Mouse (Mus musculus) right cerebral cortex, adult 2 months (tissue): ENCODE measurements around the gene Ggcx.
A peak's percentile ranks its signal among the peaks of the same experiment; 100 is the strongest.

ENCODE experiments used
- DNase-seq, 2 experiments: peaks; one replicate each; pipeline ENCODE4 v3.0.0; 2021 to 2022; ENCODE audit warnings: low spot score in 2 of 2

Ggcx gene

DNA sequence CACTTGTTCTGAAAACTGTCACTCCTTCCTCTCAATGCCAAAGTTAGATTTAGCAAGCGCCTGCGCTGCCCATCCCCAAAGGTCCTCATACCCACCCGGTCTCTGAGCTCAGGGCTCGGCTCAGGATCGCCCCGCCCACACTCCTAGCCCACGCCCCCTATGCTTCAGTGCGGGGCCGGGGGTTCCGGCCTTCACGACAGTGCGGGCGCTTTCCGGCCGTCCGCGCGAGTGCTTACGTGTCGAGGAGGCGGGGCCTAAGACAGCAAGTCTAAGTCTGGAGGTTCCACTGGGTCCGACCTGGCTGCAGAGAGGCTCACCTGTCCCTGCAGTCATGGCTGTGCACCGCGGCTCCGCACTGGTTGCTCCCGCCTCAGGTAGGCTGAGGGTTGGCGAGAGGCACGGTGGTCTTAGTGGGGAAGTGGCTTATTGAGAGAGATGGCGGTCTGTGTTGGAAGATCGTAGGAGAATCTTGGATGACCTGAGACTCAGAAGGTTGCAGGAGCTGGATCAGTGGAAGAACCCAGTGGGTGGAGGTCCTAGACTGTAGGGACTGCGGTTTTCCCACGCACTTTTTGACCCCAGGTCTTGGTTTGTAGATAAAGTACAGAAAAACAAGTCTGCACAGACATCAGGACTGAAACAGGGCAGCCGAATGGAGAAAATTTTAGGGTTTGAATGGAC is at the start of gene Ggcx:
Gene Ggcx, plus strand, starts transcription at position 233 of the 681 bp plus-strand sequence.
- peak; percentile 90 to 94 for DNase-seq

- no peak for DNase-seq
These were observed 49.1 kb upstream of the Ggcx start for GRCm38 (mm10) chr6:72364985-72365384.

DNA sequence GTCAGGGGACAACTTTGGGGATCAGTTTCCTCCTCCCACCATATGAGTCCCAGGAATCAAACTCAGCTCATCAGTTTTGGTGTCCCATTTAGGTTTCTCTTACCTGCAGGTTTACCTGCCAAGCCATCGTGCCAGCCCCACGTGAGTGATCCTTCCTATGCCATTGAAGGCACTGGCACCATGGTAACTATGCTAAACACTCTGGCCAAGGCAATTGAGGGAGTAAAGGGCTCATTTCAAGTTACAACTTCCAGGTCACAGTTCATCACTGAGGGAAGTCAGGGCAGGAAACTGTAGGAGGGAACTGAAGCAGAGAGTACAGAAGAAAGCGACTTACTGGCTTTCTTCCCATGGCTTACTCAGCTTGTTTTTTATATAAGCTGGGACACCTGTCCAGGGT is 47.8 kb upstream of the Ggcx start:
- DNase-seq: no peak

DNA sequence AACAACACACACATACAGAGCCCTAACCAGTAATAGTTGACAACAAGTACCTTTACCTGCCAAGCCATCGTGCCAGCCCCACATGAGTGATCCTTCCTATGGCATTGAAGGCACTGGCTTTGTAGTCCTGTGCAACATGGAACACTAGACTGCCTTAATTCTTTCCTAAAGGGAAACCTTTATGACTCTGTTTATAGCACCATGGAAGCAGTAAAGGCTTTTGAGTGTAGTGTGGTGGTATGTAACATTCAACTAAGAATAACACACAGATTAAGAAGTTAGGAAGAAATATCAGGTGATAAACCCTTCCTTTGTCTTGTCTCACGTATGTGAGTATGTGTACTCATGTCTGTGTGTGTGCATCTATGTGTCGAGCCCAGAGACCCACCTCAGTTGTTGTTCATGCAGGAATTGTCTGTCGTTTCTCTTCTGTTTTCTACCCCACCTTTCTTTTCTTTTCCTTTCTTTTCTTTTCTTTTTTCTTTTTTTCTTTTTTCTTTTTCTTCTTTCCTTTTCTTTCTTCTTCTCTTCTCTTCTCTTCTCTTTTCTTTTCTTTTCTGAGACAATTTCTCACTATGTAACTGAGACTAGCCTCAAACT is 47.2 kb upstream of the Ggcx start, which contains the start of gene Rnf181:
Gene Rnf181, minus strand, starts transcription at position 113 of the 600 bp plus-strand sequence.
- no peak for DNase-seq

DNA sequence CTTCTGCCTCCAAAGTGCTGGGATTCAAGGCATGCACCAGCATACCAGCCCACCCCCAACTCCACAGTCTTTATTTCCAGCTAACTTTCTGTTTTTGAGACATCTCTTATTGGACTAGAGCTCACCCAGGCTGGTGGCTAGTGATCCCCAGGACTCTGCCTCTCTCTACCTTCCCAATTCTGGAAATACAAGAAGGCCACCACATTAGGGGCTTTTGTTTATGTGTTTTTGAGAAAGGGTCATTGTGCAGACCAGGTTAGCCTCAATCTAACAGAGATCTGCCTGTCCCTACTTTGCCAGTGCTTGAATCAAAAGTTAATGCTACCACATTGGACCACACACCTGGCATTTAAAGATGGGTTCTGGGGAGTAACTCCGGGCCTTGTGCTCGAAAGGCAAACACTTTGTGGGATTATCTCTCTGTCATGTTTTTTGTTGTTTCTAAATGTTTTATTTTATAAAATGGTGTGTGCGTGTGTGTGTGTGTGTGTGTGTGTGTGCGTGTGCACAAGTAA is 46.6 kb upstream of the Ggcx start:
- no peak for DNase-seq

DNA sequence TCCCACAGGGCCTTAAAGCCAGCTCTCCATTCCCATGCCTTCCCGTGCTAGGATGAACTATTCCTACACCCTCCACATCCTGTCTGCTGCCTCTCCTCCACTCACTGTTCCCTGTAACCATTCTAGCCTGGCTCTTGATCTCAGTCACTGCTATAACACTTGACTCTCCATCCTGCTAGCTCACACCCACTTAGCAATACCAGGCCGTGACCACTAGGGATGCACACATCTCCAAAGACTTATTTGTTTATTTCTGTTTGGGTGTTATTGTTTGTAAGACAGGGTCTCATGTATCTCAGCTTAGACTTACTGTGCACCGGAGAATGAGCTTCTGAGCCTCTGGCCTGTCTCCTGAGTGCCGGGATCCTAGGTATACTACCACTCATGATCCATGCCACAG is 44.6 kb upstream of the Ggcx start:
- DNase-seq: no peak

DNA sequence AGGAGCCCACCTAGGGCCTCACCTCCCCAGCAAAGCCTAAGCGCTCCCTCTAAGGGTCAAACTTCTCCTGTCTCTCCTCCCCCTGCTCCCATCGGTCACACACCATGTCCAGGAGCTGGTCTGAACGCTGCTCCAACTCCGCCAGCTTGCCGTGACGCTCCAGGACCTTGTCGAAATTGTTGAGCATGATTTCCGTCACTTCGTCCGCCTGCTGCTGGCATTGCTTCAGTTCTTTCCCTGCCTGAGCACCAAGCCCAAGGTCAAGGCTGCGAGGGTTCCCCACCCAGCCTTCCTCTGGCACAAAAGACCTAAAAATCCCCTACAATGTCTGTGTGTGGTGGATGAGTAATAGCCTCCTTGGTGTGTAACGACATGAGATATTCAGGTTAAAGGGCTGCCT is 44.0 kb upstream of the Ggcx start:
- DNase-seq: no peak

GRCm38 (mm10) chr6:72371147-72371546 is 43.0 kb upstream of the Ggcx start:
- peak; percentile 61 to 68 for DNase-seq

- no peak for DNase-seq
These were observed 42.5 kb upstream of the Ggcx start for GRCm38 (mm10) chr6:72371571-72371970.

DNA sequence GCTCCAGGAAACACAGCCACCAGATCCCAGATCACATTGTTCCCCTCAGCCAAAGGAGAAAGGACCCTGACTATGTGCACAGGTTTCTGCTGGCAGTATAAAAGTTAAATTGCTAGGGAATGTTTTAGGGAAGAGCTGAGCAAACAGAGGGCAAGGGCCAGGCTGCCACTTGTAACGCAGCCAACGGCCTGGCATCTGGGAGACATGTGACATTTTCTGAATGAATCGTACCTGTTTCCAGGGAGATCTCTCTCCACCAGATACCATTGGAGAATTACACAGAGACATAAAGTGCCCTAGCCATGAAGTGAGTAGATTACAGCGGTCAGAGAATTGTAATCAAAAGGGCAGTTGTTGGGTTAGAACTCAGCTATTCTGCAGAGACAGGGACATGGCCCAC is 40.9 kb upstream of the Ggcx start:
- no peak for DNase-seq

GRCm38 (mm10) chr6:72374206-72374605 is 39.9 kb upstream of the Ggcx start:
- DNase-seq: no peak

DNA sequence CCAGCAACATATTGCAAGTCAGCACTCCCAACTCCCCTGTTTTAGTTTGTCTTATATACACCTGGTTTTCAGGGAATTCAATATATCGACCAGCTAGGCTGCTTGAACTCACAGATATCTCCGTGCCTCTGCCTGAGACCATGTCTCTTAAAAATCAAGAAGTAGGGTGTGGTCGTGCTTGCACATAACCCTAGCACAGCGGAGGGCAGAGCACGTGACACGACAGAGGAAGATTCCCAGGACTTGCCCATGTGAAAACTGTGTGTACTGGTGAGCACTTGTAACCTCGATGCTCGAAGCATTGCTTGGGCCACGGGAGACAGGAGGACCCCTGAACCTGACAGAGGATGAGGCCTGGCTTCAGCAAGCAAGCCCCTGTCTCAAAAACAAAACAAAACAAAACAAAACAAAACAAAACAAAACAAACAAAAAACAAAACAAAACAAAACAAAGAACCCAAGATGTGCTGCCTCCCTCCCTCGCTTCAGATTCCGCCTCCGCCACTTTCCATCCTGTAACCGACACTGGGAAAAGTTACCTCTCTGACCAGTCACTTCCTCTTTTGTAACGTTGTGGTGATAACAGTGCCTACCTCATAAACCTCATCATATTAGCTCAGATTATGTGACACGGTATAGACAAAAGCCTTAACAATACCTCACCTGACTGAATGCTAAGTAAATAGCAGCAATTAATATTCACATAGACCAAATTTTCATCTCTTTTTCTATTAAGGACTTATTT is 39.1 kb upstream of the Ggcx start:
- DNase-seq: no peak

- no peak for DNase-seq
These were observed 35.4 kb upstream of the Ggcx start for GRCm38 (mm10) chr6:72378510-72379234.

GRCm38 (mm10) chr6:72379377-72380130 is 34.6 kb upstream of the Ggcx start:
- DNase-seq: no peak

GRCm38 (mm10) chr6:72380131-72380770 is 33.9 kb upstream of the Ggcx start, which contains the start of gene Vamp5:
Gene Vamp5 (minus strand): TSS chr6:72380468.
- peak in 1 of 2 experiments; percentile 11 for DNase-seq

DNA sequence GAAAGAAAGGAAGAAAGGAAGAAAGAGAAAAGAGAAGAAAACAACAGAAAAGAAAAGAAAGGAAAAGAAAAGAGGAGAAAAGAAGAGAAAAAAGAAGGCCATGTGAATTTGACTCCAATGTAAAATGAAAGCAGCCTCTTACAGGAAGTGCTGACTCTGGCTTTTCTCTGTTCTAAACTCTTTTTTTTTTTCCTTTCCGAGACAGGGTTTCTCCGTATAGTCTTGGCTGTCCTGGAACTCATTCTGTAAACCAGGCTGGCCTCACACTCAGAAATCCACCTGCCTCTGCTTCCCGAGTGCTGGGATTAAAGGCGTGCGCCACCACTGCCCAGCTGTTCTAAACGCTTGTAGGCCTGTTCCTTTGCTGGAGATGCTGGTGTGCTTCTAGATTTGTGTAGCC is 31.6 kb upstream of the Ggcx start:
- DNase-seq: no peak

GRCm38 (mm10) chr6:72383142-72383820 is 30.8 kb upstream of the Ggcx start:
- no peak for DNase-seq

DNA sequence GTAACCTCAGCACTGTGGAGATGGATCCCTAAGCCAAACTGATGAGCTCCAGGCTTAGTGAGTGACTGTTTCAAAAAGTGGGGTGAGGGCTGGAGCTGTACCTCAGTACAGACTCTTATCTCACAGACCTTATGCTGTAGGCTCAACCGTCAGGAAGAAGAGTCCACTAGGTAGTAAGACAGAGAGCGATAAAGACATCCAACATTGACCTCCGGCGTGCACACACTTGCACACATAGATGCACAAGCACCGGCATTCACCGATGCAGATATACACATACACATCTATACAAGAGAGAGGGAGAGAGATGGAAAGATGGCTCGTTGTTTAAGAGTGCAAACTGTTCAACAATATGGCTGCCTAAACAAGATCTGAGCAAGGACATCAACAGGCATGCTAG is 30.2 kb upstream of the Ggcx start:
- DNase-seq: no peak

DNA sequence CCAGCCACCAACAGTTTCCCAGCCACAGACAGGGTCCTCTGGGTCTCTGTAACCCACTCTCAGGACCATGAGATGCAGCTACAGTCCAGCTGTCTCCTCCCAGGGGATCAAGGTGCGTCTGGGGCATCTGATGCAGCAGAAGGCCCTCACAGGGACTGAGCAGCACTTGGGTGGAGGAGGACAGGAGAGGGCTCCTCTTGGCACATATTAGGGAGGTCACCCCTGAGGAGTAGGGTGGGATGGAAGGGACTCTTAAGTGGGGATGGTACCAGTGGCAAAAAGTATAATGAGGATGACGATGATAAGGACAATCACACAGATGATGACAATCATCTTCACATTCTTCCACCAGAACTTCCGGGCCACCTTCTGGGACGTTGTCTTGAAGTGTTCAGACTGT is 28.9 kb upstream of the Ggcx start:
- DNase-seq: no peak

DNA sequence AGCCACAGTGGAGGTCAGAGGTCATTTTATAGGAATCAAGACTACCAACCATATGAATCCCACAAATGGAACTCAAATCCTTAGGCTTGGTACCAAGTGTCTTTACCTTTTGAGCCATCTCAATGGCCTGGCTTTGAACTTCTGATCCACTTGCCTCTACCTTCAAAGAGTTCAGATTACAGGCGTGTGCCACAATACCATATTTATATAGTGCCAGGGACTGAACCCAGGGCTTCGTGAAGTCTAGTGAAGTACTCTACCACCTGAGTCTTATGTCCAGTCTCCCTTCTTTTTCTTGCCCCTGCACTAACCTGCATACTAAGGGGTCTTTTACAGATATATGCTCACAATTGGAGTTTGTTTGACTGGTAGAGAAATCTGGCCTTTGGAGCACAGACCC is 27.5 kb upstream of the Ggcx start:
- no peak for DNase-seq
